Mouse (Mus musculus) large intestine, adult 2 months (tissue): Measurements from ENCODE around the gene Slc43a3. TPM values are rescaled to one million over a fixed set of nuclear protein-coding genes. Genes with fewer than 3 reads are reported as not detected.

ENCODE experiments used
- DNase-seq: peaks from one replicate; pipeline ENCODE4 v3.0.0-alpha.2; 2012; ENCODE audit warnings: low read depth, low spot score
- WGBS: fragments of 180-500 bp; shearing (Covaris S2); methylation state at CpG from one replicate; pipeline ENCODE4 v1.1.7; 2018; 5-methylcytosine and 5-hydroxymethylcytosine counted together
- polyA plus RNA-seq: library from polyadenylated mRNA; depleted of rRNA; stranded (reverse); fragments of >200 nt; gene quantifications from 2 replicates; pipeline ENCODE4 v1.2.3, GENCODE M21; 2012

The Slc43a3 gene
- polyA plus RNA-seq, 1 experiment = 21.8 TPM

- DNase-seq = no peak
- WGBS = 73% methylated on average over 4 of the region's 4 CpGs
Observed at GRCm38 (mm10) chr2:84934649-84935007, 1.8 kb upstream of the Slc43a3 start.

DNA sequence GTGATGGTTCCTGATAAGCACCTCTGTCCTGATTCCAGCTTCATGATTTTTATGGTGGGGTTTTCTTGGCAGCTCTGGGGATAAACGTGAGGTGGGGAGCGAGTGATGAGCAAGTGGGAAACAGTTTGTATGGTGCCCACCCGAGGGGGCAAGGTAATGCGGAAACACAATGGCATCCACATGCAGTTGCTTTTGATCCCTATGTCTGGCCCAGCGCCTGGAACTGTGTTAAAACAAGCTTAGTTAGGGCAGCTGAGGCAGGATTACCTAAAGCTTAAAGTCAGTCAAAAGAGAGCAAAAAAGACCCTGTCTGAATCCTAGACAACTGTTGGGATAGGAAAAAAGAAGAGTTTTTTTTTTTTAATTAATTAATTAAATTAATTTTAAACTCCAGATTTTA is 1.3 kb upstream of the Slc43a3 start:
- WGBS = 91% methylated on average over 5 of the region's 5 CpGs
- no peak for DNase-seq

GRCm38 (mm10) chr2:84937491-84938150 is 1.2 kb downstream of the Slc43a3 start:
- 60% methylated on average over 3 of the region's 3 CpGs for WGBS
- no peak for DNase-seq

- 32% methylated on average over 5 of the region's 5 CpGs for WGBS
- DNase-seq = no peak
Observed at GRCm38 (mm10) chr2:84938249-84938946, 2.0 kb downstream of the Slc43a3 start.

DNA sequence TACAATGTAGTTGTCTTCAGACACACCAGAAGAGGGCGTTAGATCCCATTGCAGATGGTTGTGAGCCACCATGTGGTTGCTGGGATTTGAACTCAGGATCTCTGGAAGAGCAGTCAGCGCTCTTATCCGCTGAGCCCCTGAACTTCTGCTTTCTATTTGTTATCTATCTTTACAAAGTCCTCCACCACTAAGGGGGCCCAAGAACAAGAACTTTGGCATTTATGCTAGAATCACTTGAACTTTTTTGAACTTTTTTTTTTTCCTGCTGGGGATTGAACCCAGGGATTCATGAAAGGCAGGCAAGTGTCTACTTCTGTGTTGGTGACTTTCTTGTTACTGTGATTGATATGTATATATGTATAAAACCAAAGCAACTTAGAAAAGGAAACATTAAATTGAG is 2.9 kb downstream of the Slc43a3 start:
- no peak for DNase-seq
- WGBS = 88% methylated on average over 3 of the region's 3 CpGs

DNA sequence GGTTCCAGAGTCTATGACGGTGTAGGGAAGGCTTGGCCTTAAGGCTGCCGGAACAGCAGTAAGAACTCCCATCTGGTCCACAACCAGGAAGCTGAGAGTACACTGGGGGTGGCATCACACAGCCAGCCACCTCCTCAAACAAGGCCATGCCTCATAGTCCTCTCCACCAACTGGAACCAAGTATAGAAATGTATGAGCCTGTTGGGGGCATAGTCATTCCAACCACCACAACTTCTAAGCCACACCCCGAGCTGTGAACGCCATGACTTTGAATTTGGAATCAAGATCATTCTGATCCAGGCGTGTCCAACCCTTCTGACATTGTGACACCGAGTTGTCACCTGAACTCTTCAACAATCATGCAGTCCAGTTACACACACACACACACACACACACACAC is 3.3 kb downstream of the Slc43a3 start:
- 91% methylated on average over 6 of the region's 6 CpGs for WGBS
- no peak for DNase-seq

DNA sequence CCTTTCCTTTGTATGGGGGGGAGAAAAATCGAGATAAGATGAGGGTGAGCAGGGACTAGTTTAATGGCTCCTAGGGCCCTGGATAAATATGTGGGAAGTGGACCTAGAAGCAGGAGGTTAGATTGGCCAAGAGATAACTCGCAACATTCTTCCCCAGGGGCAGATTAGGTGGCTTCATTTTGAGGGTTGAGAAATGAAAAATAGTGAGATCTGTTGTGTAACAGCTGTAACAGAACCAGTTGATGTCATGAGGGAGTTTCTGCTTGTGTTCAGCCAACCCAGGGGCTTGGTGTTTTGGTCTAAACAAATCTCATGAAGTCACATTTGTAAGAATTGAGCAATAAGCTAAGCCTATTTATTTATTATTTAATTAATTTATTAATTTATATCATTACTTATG is 5.0 kb downstream of the Slc43a3 start:
- 72% methylated on average over 2 of the region's 2 CpGs for WGBS
- no peak for DNase-seq

GRCm38 (mm10) chr2:84941795-84942194 is 5.4 kb downstream of the Slc43a3 start:
- 90% methylated on average over 4 of the region's 4 CpGs for WGBS
- DNase-seq = no peak

GRCm38 (mm10) chr2:84947154-84947771 is 10.9 kb downstream of the Slc43a3 start:
- DNase-seq = no peak
- WGBS = 80% methylated on average over 3 of the region's 3 CpGs

- no peak for DNase-seq
- WGBS = 90% methylated on average over 7 of the region's 7 CpGs
Observed at GRCm38 (mm10) chr2:84948252-84948651, 11.9 kb downstream of the Slc43a3 start.

GRCm38 (mm10) chr2:84948721-84949120 is 12.3 kb downstream of the Slc43a3 start:
- 27% methylated on average over 2 of the region's 2 CpGs for WGBS

GRCm38 (mm10) chr2:84951027-84951426 is 14.6 kb downstream of the Slc43a3 start:
- WGBS = 89% methylated on average over 8 of the region's 8 CpGs
- no peak for DNase-seq

More at GRCm38 (mm10) chr2:84948721-84949120, 12.3 kb downstream of the Slc43a3 start:
- no peak for DNase-seq

DNA sequence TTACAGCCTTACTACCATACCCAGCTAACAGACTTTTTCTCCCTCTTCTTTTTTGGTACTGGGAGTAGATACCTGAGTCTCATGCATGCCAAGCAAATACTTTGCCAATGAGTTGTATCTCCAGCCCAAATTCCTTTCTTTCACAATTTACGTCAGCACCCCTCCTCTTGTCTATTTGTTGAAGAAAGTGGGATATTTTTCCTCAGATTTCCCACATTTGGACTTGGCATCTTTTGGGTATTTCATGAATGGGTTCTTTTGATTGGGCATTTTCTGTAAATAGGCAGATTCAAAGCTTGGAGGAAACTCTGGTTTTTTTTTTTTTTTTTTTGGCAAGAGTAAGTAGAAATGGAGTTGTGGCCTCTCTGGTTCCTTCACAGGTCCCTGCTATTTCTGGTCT is 15.9 kb downstream of the Slc43a3 start:
- no peak for DNase-seq
- WGBS = 91% methylated on average over 1 of the region's 1 CpGs

GRCm38 (mm10) chr2:84952693-84953092 is 16.3 kb downstream of the Slc43a3 start:
- 28% methylated on average over 4 of the region's 4 CpGs for WGBS
- DNase-seq = no peak

- WGBS = 94% methylated on average over 9 of the region's 9 CpGs
- no peak for DNase-seq
Observed at GRCm38 (mm10) chr2:84955435-84955834, 19.1 kb downstream of the Slc43a3 start.

DNA sequence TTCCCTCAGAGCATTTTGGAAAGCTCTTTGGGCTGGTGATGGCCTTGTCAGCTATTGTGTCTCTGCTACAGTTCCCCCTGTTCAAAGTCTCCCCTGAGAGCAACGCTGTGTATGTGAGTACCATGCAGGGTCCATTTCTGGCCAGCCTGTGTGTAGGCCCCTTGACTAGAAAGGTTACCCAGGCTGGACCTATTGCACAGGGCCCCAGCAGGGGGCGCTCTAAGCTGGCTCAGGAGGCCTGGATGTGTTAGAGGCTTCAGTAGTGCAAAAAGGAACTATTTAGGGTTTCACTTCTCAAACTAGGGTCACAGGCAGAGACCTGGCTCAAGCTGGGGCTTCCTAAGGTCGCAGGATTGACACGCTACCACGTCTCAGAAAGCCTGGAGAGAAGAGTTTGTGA is 19.9 kb downstream of the Slc43a3 start:
- peak; percentile 28 for DNase-seq
- 51% methylated on average over 5 of the region's 5 CpGs for WGBS

GRCm38 (mm10) chr2:84958588-84959264 is 22.3 kb downstream of the Slc43a3 start:
- DNase-seq = no peak
- WGBS = 87% methylated on average over 11 of the region's 11 CpGs

DNA sequence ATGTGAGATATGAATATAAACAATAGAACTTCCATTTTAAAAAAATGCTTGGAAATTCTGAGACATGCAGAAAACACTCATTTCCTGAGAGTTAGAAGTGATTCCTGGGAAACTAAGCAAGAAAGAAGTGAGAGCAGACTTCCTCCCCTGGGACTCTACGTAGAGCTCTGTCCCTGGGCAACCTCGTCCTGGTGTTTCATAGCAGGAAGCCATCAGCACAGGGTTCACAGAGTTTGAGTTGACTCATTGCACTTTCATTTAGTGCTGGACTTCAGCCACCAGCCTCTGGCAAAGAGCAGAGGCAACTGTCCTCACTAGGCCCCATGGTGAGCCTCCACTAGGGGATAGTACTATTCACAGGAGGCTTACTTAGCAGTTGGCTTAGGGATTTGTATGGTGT is 24.9 kb downstream of the Slc43a3 start:
- DNase-seq = peak; percentile 45

DNA sequence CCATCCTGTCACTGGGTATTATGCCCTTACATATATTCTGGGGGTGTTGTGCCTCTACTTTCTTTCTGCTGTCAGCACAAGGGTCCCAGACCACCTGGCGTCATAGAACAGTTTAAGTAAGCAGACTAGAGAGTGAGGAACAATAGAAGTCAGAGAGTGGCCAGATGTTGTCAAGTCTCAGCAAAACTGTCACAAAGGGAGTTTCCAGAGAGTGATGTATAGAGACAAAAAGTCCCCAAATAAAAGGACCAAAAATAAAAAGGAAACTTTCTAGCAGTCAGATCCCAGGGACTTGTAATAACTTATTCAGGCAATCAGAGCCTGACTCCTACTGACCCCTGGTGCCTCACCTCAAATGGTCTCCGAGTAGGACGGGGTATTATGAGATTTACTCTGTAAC is 25.5 kb downstream of the Slc43a3 start:
- no peak for DNase-seq
- WGBS = 80% methylated on average over 3 of the region's 3 CpGs

More for the DNA sequence above, 24.9 kb downstream of the Slc43a3 start:
- WGBS = 2% methylated on average over 2 of the region's 2 CpGs

DNA sequence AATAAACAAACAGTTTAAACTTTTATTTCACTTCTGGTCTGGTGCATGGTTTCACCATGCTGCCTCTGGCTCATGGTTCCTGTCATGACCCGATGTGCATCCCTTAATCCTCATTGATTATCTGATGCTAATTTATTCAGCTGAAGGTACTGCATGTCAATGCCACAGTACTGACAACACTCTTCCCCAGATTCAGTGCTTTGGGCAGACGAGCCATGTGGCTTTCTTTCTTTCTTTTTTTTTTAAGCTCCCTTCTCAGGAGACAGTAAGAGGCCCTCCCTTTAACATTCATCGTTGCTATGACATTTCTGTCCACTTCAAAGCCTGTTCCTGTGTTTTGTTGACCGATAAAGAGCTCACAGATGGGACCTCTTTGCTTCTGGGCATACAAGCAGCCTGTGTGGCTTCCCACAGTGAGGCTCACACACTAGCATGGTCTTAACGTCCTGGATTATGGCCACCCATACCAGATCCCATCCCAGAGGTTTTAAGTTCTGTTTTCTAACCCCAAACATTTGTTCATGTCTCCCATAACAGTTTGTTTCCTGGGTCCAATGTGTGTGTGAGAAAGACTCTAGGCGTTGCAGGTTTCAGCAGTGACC is 26.6 kb downstream of the Slc43a3 start:
- WGBS = 52% methylated on average over 6 of the region's 6 CpGs

More for the DNA sequence above, 26.6 kb downstream of the Slc43a3 start:
- no peak for DNase-seq
